Mouse (Mus musculus) cerebellum, adult 18-20 months (tissue): ENCODE measurements around the gene Sema4g.
A peak's percentile ranks its signal among the peaks of the same experiment; 100 is the strongest.

Experiments
- DNase-seq, 2 experiments: peaks; one replicate each; pipeline ENCODE4 v3.0.0; 2021

Gene Sema4g

GRCm38 (mm10) chr19:44988831-44989566, at the start of gene Sema4g:
Sema4g (plus strand) TSS chr19:44989101.
- peak; percentile 38 to 60 for DNase-seq

DNA sequence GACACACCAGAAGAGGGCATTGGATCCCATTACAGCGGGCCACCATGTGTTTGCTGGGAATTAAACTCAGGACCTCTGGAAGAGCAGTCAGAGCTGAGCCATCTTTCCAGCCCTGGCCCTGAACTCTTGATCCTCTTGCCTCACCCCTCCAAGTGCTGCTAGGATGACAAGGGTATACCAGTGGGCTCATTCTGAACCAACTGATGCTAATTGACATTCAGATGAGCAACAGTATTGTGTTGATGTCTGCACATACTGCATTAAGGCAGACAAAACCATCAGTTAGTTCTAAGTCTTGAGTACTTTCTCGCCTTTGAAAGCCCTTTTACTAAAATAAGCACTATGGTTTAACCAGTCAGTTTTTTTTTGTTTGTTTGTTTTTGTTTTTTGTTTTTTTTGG, 29.3 kb upstream of the Sema4g start:
- DNase-seq, result no peak

DNA sequence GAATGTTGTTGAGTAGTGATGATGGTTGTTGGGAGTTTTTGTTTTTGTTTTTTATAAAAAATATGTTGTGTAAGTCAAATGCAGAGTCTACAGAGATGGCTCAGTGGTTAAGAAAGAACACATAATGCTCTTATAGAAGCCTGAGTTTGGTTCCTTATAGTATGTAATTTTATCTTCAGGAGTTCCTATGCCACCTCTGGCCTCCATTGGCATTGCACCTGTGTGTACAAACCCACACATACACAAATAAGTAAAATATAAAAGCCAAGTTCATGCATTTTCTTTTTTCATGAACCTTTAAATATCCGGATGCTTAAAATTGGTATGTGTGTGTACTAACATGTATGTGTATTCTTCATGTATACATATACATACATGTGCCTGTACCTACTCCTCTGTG, 22.9 kb upstream of the Sema4g start:
- no peak for DNase-seq

GRCm38 (mm10) chr19:44968329-44968728, 20.6 kb upstream of the Sema4g start:
- DNase-seq, result no peak

DNA sequence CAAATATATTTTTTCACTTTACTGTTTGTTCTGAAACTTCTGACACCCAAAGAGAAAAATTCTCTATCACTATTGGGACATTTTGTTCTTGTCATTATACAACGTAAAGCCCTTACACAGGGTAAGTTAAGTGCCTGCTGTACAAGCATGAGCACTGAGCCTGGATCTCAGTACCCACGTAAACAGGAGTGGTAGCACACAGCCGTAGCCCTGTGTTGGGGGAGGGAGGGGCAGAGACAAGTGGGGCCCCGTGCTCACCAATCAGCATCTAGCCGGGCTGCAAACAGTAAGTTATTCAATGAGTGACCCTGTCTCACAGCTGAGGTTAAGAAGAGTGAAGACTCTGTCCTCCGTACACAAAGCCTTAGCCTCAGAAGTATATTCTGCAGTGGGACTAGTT, 12.3 kb upstream of the Sema4g start:
- DNase-seq, result no peak

- no peak for DNase-seq
Observed at GRCm38 (mm10) chr19:44977148-44977547, 11.8 kb upstream of the Sema4g start.

DNA sequence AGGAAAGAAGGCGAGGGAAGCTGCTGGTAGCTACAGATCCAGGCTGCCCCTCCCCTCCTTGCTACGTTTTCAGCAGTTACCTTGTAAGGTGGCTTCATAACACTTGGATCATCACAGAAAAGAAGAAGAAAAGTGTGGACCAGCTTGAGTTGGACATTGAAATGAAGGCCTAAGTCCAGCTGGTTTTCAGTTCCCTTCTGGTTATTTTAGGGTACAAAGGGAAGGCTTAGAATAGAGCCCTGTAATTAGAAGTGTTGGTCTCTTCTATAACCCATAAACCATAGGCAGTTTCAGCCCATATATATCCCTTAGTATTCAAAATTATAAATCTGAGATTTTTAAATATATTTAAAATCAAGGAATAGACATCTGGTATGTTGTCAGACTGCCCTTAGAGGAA, 8.1 kb upstream of the Sema4g start:
- no peak for DNase-seq

DNA sequence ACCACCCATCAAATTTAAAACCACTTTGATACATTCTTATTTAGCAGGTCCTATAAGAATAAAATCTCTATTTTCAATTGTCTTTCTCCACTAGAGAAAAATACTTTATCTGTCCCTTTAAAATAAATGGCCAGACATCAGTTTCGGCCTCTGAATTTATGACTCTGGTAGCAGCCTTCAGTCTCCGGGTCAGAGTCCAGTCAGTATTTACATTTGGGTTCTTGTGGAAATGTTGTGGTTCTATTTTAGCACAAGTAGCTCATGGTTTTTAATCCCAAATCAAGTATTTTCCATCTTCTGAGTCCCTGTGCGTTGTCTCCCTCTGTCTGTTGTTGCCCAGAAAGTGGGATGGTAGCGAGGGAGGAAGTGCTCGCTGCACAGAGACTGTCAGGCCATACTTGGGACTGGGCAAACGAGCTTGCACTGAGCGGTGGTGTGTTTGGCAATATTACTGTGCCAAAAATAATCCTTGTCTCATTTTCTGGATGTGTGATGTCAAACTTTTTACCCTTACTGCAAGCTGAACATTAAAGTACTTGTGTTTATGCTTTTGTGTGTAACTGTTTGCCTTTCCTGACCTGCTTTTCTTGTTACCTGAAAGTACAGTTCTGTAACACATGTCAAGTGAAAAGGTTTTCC, 6.3 kb upstream of the Sema4g start:
- DNase-seq, result no peak

DNA sequence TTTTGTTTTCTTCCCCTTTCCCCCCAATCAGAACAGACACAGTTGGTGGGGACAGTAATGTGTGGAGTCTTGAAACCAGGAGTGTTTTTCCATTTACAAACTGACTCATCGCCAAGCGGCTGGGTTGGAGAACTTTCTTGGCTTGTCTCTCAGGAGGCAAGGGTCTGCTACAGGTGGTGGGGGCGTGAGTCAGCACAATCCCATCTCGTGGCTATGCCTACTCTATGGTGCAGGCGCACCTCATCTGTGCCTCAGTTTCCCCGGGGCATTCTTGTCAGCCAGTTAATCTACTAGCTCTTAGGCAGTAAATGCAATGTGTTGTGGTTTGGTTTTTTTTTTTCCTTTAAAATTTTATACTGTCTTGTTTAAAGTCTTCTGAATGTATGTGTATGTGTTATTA, 5.5 kb upstream of the Sema4g start:
- no peak for DNase-seq

DNA sequence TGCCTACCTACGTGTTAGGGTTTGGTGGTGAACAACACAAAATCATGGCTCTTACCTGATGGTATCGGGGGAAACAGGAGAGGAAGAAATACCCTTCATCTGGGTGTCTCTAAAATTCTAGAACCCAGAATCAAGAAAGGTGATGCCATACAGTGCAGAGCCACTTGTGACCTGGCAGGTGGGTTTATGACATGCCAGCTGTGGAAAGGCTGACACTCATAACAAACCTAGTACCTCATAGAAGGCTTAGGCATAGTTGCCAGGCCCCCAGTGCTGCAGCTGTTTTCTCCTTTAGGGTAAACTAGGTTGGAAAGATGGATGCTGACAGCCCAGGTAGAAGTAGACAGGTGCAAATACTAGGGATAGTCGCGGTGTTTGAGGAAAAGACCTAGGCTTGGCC, 4.5 kb upstream of the Sema4g start:
- no peak for DNase-seq

- DNase-seq, result no peak
Observed at GRCm38 (mm10) chr19:44985159-44985988, 3.5 kb upstream of the Sema4g start.

DNA sequence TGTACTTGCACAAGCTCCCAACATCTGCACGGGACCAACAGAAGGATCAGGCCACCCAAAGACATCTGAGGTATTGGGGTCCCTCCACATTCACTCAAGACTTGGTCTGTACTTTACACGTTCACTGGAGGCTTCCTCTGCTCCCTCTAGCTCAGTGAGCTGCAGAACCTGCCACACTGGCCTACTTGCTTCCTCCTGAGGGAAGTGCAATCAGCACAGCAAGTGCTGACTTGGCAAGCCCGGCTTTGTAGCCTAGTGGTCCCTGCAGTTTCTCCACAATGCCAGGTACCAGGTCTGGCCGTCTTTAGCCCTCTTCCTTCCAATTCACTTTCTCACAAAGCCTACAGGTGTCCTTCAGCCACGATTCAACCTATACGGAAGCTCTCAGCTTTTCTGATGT, 1.9 kb upstream of the Sema4g start:
- no peak for DNase-seq

DNA sequence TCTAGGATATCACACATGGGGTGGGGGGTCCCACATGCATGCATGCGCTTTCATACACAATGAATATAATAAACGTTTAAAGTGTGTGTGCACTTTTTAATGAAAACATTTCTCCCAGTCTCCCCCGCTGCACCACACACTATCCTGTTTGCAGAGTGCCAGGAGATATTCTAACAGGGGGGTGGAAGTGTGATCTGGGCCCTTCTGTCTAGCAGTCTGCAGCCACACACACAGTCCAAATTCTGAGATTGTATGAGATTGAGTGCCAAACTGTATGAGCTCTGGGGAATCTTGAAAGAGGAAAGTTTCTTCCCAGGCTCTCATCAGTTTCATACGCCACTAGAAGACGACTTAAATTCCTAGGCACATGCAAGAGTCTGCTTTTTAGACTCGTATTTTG, 1.1 kb upstream of the Sema4g start:
- DNase-seq, result no peak

- DNase-seq, result no peak
Observed at GRCm38 (mm10) chr19:44988321-44988720, 580 bp upstream of the Sema4g start.

DNA sequence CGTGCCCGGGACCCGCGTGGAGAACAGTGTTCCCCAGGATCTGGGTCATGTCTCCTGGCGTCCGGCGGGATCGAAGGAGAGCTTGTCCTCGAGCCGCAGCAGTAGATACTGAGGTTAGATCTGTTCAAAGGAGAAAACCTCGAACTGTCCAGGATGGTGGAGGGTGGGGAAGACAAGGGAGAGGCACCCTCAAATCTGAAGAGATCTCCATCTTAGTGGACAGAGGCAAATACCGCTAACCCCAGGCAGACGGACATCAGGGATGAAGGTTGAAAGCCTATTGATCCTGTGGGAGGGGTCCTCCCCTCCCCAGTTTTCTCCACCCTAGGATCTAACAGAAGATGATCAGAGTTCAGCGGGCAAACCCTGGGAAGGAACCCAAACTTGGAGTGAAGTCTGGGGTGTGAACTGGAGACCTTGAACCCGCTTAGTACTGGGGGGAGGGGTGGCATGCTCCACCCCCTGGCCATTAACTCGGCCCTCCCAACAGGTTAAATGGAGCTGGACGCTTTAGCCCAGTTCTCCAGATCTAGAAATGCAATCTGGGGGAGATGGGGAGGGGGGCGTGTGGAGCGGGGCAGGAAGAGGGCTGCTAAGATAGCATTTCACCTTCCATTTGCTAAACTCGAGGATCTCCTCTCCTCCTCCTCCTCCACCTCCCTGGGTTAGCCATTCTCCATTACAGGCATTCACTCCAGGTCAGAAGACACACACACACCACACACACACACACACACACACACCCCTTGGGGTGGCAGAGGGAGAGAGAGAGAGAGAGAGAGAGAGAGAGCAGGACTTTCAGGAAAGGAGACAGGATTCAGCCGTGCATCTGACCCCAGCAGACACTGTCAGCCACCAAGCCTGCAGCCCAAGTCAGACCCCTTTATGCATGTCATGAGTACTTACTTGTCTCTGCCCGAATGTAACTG, 930 bp downstream of the Sema4g start:
- DNase-seq, result peak; percentile 38 to 49

GRCm38 (mm10) chr19:44991031-44991430, 2.1 kb downstream of the Sema4g start:
- DNase-seq, result no peak

- no peak for DNase-seq
Observed at GRCm38 (mm10) chr19:44992246-44992645, 3.3 kb downstream of the Sema4g start.

DNA sequence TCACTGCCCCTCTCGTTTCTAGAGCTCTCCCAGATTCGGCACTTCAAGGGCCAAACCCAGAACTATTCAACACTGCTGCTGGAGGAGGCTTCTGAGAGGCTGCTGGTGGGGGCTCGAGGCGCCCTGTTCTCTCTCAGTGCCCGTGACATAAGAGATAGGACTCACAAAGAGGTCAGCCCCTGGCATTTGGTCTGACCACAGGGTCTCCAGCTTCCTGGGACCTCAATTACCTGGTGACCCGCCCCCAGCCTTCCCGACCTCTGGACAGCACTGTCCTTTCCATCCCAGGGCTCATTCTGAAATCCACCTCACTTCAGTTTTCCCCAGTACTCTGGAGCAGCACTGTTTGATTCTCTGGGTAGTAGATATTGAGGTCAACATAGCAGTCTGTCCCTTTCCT, 3.8 kb downstream of the Sema4g start:
- DNase-seq, result no peak

DNA sequence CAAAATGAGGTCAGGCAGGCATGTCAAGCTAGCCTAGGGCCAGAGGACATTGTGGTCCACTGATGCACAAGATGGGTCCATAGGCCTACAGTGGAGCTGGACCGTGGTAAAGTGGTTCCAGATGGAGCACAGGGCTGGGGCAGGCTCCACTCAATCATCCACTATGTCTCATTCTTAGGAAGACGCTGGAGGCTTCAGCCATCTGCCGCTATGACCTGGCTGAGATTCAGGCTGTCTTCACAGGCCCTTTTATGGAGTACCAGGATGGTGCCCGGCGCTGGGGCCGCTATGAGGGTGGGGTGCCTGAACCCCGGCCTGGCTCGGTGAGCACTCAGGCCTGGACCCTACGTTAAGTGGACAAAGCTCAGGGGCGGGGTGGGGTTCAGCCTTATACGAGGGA, 8.9 kb downstream of the Sema4g start:
- peak in 1 of 2 experiments; percentile 28 for DNase-seq

GRCm38 (mm10) chr19:44999647-45000046, 10.7 kb downstream of the Sema4g start:
- DNase-seq, result no peak

DNA sequence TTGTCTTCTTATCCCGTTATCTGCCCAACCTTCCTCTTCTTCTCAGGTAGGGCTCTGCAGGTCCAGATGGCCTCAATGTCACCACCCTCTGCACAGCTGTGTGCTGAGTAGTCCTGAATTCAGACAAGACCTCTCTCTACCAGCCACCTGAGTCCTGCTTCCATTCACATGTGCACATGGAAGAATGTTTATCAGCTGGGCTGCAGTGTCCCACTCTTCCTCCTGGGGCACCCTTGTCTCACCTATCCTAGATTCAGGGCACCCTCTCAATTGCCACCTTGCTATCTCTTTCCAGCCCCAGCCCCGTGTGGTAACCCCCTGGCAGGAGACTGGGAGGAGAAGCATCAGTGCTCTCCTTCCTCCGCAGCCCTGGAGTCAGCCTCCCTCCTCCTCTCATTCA, 13.4 kb downstream of the Sema4g start:
- DNase-seq, result no peak

DNA sequence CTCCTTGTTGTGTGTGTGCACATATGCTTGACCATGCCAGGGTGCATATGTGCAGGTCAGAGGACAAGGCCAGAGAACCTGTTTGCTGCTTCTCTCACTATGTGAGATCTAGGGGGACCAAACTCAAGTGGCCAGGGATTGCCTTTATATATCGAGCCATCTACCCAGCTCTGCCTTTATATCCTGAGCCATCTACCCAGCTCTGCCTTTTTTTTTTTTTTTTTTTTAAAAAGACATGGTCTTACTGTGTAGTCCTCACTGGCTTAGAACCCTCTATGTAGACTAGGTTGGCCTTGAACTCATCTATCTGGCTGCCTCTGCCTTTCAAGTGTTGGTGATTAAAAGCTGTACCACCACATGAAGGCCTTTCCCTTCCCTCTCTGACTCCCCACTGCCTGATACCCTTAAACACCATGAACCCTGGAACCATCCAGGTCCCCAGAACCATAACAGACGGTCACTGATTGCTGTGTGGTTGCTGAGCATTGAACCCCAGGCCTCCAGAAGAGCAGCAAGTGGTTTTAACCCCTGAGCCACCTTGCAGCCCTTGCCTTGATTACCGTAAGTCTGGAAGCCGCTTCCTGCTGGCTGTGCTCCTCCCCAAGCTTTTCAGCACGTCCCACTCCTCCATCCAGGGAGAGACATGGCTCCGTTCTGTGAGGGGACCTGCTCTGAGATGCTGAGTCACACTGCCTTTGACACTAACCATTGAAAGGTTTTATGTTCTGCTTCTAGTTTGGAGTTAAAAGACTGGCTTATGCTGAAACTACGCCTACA, 15.0 kb downstream of the Sema4g start:
- DNase-seq, result no peak
